Mouse (Mus musculus): ENCODE measurements around the gene Slc9a3r2.

GRCm38 (mm10) chr17:24636781-24637481 lies 13.2 kb downstream of the Slc9a3r2 start:
- no peak for TF ChIP-seq CTCF (IDR thresholded peaks at IDR 0.05; ENCODE audit: insufficient read depth, low read length)
- peak; percentile 46; the same call in 1 of the 2 replicates for TF ChIP-seq POLR2A (IDR thresholded peaks at IDR 0.05; ENCODE audit: borderline replicate concordance, extremely low read depth, low read depth, low read length)

Measured in lung, adult 2 months (tissue).